Mouse (Mus musculus): ENCODE measurements around the gene Fcgrt.

Fcgrt gene

GRCm38 (mm10) chr7:45083300-45083890 lies 20.3 kb downstream of the Fcgrt start:
- no peak for DNase-seq (ENCODE audit: low read depth)

GRCm38 (mm10) chr7:45082401-45083299 lies 21.0 kb downstream of the Fcgrt start:
- DNase-seq (ENCODE audit: low read depth) = peak; percentile 56

DNA sequence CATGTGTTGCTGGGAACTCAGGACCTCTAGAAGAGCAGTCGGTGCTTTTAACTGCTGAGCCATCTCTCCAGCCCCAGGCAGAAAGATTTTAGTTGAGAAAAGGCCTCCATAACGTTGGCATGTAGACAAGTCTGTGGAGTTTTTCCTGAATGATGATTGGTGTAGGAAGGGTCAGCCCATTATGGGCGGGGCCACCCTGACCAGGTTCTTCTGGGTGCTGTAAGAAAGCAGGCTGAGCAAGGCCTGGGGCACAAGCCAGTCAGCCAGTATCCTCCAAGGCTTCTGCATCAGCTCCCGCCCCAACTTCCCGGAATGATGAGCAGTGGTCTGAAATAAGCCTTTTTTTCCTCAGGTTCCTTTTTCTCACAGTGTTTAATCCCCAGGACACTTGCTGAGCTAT lies 22.6 kb downstream of the Fcgrt start:
- no peak for DNase-seq (ENCODE audit: low read depth)

GRCm38 (mm10) chr7:45079856-45080255 lies 23.8 kb downstream of the Fcgrt start:
- peak; percentile 67 for DNase-seq (ENCODE audit: low read depth)

DNA sequence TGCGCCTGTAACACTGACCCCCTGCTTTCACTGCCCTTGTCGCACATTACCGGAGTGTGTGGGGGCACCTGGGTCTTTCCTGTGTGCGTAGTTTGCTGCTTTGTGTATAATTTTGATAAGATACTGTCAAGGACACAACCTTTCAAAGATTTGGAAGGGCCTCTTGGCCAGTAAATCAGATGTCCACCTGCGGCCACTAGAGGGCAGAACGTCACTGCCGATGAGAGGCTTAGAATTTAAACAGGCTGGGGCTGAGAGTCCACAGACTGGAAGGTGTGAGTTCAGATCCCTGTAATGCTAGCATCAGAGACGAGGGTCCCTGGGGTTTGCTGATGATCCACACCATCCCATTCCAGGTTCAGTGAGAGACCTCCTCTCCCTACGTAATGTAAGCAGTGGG lies 25.1 kb downstream of the Fcgrt start:
- DNase-seq (ENCODE audit: low read depth) = no peak

DNA sequence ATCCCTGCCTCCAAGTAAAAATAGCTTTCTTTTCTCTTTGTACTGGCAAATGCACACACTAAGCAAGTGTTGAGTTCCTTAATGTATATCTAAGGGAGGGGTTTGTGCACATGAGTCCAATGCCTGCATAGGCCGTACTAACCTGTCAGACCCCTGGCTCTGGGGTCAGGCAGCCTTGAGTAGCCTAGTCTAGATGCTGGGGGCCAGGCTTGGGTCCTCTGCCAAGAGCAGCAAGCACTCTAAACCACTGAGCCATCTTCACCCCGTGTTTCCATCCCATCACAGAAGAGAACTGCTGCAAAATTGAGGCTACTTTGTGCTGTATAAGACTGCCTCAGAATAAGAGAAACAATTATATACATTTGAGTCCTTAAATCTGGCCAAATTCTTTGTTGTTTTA lies 25.8 kb downstream of the Fcgrt start:
- no peak for DNase-seq (ENCODE audit: low read depth)

- no peak for DNase-seq (ENCODE audit: low read depth)
Measured at GRCm38 (mm10) chr7:45077322-45077721, 26.3 kb downstream of the Fcgrt start.

DNA sequence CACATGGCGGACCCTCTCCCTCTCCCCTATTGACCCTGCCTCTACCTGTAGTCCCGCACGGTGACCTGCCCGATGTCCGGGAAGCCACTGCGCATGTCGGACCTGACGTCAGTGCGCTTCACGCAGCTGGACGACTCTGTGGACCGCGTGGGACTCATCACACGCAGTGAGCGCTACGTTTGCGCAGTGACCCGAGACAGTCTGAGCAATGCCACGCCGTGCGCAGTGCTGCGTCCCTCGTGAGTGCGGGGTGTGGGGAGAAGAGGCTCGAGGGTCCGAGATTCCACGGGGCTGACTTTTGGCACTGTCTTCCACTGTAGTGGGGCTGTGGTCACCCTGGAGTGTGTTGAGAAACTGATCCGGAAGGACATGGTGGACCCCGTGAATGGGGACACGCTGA lies 27.1 kb downstream of the Fcgrt start:
- no peak for DNase-seq (ENCODE audit: low read depth)

GRCm38 (mm10) chr7:45075405-45075804 lies 28.2 kb downstream of the Fcgrt start:
- DNase-seq (ENCODE audit: low read depth) = peak; percentile 51

DNA sequence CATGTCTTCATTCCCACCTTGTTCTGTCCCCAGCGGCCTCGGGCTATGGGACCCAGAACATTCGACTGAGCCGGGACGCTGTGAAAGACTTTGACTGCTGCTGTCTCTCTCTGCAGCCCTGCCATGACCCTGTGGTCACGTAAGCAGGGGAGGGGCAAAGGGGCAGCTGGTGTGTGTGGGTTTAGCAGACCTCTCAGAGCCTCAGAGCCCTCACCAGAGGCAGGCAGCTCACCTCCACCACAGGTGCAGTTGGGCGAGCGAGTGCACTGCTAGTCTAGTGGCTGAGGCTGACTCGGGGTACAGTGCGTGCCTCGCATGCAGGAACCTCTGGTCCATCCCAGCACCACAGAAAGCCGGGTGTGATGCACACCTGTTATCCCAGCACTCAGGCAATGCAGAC lies 29.7 kb downstream of the Fcgrt start:
- no peak for DNase-seq (ENCODE audit: low read depth)

DNA sequence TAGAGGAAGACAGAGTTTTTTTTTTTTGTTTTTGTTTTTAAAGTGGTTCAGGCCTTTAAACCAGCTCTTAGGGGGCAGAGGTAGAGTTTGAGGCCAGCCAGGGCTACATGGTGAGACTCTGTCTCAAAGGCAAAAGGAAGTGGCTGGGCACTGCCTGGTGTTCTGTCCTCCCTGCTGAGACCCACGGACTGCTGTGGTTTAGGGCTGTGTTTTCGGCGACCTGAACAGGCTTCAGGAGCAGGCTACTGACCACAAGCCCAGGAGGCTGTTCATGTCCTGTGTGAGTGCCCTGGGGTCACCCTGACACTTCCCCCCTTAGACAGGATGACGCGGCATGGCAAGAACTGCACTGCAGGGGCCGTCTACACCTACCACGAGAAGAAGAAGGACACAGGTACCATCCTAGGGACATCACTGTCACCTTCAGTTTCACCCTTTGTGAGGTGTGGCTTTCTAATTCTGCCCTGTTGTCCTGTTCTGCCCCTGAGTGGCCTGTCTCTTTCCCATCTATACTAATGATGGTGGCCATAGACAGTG lies 30.4 kb downstream of the Fcgrt start:
- DNase-seq (ENCODE audit: low read depth) = no peak

DNA sequence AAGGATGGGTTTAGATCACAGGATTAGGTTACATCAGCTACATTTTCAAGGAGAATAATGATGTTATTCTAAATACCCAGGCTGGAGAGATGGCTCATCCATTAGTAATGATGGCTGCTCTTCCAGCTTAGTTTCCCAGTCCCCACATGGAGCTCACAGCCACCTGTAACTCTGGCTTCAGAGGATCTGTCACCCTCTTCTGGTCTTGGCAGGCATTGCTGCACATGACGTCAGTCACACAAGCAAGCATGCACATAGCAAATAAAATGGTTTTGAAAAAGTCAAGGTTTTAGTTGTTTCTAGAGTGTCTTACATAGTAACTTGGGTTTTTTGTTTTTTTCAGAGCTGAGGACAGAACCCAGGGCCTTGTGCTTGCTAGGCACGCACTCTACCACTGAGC lies 31.4 kb downstream of the Fcgrt start:
- DNase-seq (ENCODE audit: low read depth) = no peak

DNA sequence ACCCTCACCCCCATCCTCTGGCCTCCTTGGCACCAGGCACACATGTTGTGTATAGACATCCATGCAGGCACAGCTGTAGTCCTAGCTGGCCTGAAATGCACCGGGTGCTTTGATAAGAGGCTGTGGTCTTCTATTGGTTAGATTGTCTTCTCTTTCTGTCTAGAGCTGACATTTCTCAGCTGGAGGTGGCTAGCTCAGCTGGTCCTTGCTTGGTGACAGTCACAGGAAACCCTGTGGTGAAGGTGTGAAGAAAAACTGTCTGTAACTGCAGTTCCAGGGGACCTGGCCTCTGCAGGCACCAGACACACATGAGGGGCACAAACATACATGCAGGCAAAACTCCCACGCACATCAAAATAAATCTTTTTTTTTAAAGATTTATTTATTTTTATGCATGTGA lies 34.0 kb downstream of the Fcgrt start:
- no peak for DNase-seq (ENCODE audit: low read depth)

GRCm38 (mm10) chr7:45068000-45068318 lies 35.7 kb downstream of the Fcgrt start:
- peak; percentile 43 for DNase-seq (ENCODE audit: low read depth)

DNA sequence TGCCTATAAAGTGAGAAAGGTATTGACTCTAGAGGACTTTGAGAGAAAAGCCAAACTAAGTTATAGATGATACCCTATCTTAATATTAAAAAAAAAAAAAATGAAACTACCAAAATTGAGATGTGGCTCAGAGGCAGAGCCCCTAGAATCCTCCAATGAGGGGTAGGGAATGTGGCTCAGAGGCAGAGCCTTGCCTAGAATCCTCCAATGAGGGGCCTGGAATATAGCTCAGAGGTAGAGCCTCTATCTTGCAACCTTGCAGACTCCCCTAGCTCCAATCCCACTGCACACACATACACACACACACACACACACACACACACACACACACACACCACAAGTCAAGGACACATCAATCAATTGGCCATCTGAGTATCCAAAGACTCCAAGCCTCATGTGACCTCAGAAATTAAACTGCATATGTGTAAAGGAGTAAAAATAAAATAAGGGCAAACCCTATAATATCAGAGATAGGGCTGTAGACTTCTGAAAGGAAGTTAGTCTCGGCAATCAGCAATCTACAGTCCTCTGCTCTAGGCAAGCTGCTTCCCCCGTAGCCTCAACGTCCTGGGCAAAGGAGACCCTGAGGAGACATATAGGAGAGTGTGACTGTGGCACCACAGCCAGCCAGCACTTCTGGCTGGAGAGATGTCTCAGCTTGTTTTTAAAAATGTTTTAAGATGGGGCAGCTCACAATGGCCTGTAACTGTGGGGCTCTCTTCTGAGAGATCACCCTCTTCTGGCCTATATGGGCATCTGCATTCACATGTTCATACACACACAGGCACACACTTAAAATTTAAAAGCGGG lies 36.3 kb downstream of the Fcgrt start:
- DNase-seq (ENCODE audit: low read depth) = no peak

- peak; percentile 96 for DNase-seq (ENCODE audit: low read depth)
Measured at GRCm38 (mm10) chr7:45062239-45062835, 41.3 kb downstream of the Fcgrt start, which contains the start of the genes Nosip and Prrg2. Gene Nosip (plus strand): TSS chr7:45062429. Gene Prrg2 (minus strand): TSS chr7:45062677.

GRCm38 (mm10) chr7:45061532-45062075 lies 42.0 kb downstream of the Fcgrt start:
- DNase-seq (ENCODE audit: low read depth) = no peak

GRCm38 (mm10) chr7:45060632-45061122 lies 43.0 kb downstream of the Fcgrt start:
- DNase-seq (ENCODE audit: low read depth) = no peak

DNA sequence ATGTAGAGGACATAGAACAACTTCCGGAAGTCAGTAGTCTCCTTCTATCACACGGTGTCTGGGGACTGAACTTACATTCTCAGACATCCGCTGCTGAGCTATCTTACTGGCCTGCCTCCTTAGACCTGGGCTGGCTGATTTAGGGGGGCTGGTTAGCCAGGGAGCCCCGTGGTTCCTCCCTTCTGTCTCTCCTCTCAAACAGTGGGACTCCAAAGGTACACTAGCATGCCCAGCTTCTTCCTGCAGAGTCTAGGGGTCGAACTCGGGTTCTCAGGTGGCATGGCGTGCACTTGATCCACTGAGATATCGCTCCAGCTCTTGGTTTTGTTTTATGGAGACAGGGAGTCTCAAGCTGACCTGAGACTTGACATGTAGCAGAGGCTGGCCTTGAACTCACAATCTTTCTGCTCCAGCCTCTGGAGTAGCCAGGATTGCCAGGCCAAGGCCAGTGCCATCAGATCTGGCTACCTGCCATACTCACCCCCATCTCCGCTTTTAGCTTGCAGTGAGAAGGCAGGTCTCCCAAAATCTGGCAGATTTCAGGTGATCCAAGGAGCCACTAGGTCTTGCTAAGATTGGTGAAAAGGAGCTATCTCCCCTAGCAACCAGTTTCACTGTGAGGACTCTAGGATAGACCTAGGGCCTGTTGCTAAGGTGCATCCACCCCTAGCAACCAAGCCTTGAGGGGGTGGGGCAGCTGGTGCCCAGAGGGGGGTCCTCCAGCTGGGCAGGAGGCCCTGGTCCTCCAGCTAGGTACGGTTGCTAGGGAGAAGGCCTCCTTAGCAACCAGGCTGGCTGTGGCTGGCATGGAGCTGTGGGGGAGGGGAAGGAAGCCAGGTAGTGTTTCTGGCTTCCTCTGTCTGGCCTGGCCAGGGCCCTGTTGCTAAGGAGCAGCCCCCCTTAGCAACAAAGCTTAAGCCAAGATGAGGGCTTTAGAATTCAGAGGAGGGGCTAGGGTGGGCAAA lies 44.8 kb downstream of the Fcgrt start:
- DNase-seq (ENCODE audit: low read depth) = no peak

- DNase-seq (ENCODE audit: low read depth) = no peak
Measured at GRCm38 (mm10) chr7:45056972-45057348, 46.7 kb downstream of the Fcgrt start.
